Mouse (Mus musculus) C2C12 (cell line): ENCODE results near the gene Ldlr. TPM values are rescaled to one million over a fixed set of nuclear protein-coding genes. Genes with fewer than 3 reads are reported as not detected.

Experiments used
- H3K27me3 ChIP-seq: one replicate; pipeline ENCODE4 v1.6.1; 2011; ENCODE audit not compliant: control insufficient read depth, insufficient read depth, insufficient read length
- H3K36me3 ChIP-seq: one replicate; pipeline ENCODE4 v1.6.1; 2011; ENCODE audit not compliant: control insufficient read depth, insufficient read depth
- H3K4me3 ChIP-seq: one replicate; pipeline ENCODE4 v1.5.1; 2011; ENCODE audit warnings: mild to moderate bottlenecking, control low read depth; ENCODE audit not compliant: poor library complexity, insufficient read depth, severe bottlenecking
- H3K79me2 ChIP-seq: one replicate; pipeline ENCODE4 v1.6.1; 2011; ENCODE audit not compliant: control insufficient read depth, insufficient read depth
- H3K79me3 ChIP-seq: one replicate; pipeline ENCODE4 v1.6.1; 2011; ENCODE audit warnings: low read depth, control low read depth
- H3ac ChIP-seq: one replicate; pipeline ENCODE3; 2011; ENCODE audit warnings: low read depth; ENCODE audit not compliant: control insufficient read depth, insufficient read length
- CEBPB ChIP-seq: IDR thresholded peaks from one replicate; pipeline ENCODE4 v1.6.1; 2011; ENCODE audit warnings: low read depth, mild to moderate bottlenecking, control low read depth, moderate library complexity
- CTCF ChIP-seq: IDR thresholded peaks from one replicate; pipeline ENCODE4 v1.5.1; 2011; ENCODE audit not compliant: control insufficient read depth, insufficient read depth, insufficient read length
- FOSL1 ChIP-seq: IDR thresholded peaks from one replicate; pipeline ENCODE4 v1.8.0; 2011; ENCODE audit warnings: mild to moderate bottlenecking, low read length; ENCODE audit not compliant: poor library complexity, insufficient read depth, severe bottlenecking
- MAX ChIP-seq: IDR thresholded peaks from one replicate; pipeline ENCODE4 v1.6.1; 2011; ENCODE audit warnings: mild to moderate bottlenecking, control low read depth
- MYOD1 ChIP-seq: IDR thresholded peaks from one replicate; pipeline ENCODE4 v1.6.1; 2011; ENCODE audit warnings: low read depth; ENCODE audit not compliant: control insufficient read depth, insufficient read length
- MYOG ChIP-seq: IDR thresholded peaks from one replicate; pipeline ENCODE4 v1.6.1; 2011; ENCODE audit not compliant: control insufficient read depth, insufficient read length; ENCODE audit errors: extremely low read depth
- USF1 ChIP-seq: IDR thresholded peaks from one replicate; pipeline ENCODE4 v1.6.1; 2011; ENCODE audit warnings: low read depth, mild to moderate bottlenecking, control low read depth, moderate library complexity
- polyA plus RNA-seq: library from polyadenylated mRNA; unstranded; fragments of >200 nt; fragmentation: generic; extraction: Trizol; gene quantifications from one replicate; pipeline ENCODE4 v1.2.1, GENCODE M21; 2012; ENCODE audit warnings: missing spikeins

Ldlr gene
- polyA plus RNA-seq, 1 experiment: 58.3 TPM

- TF ChIP-seq CEBPB (no peak), FOSL1 (no peak), CTCF (no peak), MAX (no peak), USF1 (no peak), MYOD1 (no peak), MYOG (no peak)
- Histone ChIP-seq H3K4me3 (no peak overlapping the region), H3K79me3 (no peaks in the 10 kb centered on the region), H3K27me3 (no peaks in the 10 kb centered on the region), H3K36me3 (peaks cover 59% of the 10 kb centered on the region), H3K79me2 (peaks cover 8% of the 10 kb centered on the region), H3ac (no peak overlapping the region)
These were observed 24.8 kb downstream of the Ldlr start for GRCm38 (mm10) chr9:21748033-21748432.

GRCm38 (mm10) chr9:21748491-21748890, 25.2 kb downstream of the Ldlr start:
- peaks cover 8% of the 10 kb centered on the region for H3K79me2 ChIP-seq
- no peak overlapping the region for H3ac ChIP-seq
- peaks cover 58% of the 10 kb centered on the region for H3K36me3 ChIP-seq
- no peaks in the 10 kb centered on the region for H3K79me3 ChIP-seq
- no peaks in the 10 kb centered on the region for H3K27me3 ChIP-seq
- no peak for TF ChIP-seq MYOG
- TF ChIP-seq MAX: no peak
- no peak for TF ChIP-seq FOSL1
- TF ChIP-seq USF1: no peak
- no peak for TF ChIP-seq CEBPB
- no peak overlapping the region for H3K4me3 ChIP-seq

- no peak for TF ChIP-seq USF1
- TF ChIP-seq MYOD1: no peak
- no peak for TF ChIP-seq CEBPB
- TF ChIP-seq MAX: no peak
- TF ChIP-seq FOSL1: no peak
- no peak for TF ChIP-seq MYOG
- no peak for TF ChIP-seq CTCF
- Histone ChIP-seq H3K36me3 (peaks cover 47% of the 10 kb centered on the region), H3K27me3 (no peaks in the 10 kb centered on the region)
These were observed 26.3 kb downstream of the Ldlr start for GRCm38 (mm10) chr9:21749382-21750118.

GRCm38 (mm10) chr9:21750370-21750769, 27.1 kb downstream of the Ldlr start:
- Histone ChIP-seq H3ac (no peak overlapping the region), H3K79me3 (peaks cover 5% of the 10 kb centered on the region), H3K79me2 (peaks cover 8% of the 10 kb centered on the region), H3K4me3 (no peak overlapping the region), H3K36me3 (peaks cover 42% of the 10 kb centered on the region), H3K27me3 (no peaks in the 10 kb centered on the region)
- TF ChIP-seq CEBPB: no peak
- TF ChIP-seq FOSL1: no peak
- TF ChIP-seq MYOG: no peak
- TF ChIP-seq MAX: no peak
- no peak for TF ChIP-seq CTCF
- TF ChIP-seq USF1: no peak
- no peak for TF ChIP-seq MYOD1

More at GRCm38 (mm10) chr9:21749382-21750118, 26.3 kb downstream of the Ldlr start:
- no peak overlapping the region for H3ac ChIP-seq
- peaks cover 8% of the 10 kb centered on the region for H3K79me2 ChIP-seq
- H3K4me3 ChIP-seq: no peak overlapping the region
- H3K79me3 ChIP-seq: no peaks in the 10 kb centered on the region

- peak; percentile 87 for TF ChIP-seq MAX
- peak; percentile 66 for TF ChIP-seq FOSL1
- no peak for TF ChIP-seq USF1
- TF ChIP-seq CTCF: peak; percentile 77
- TF ChIP-seq MYOD1: peak; percentile 94
- no peak for TF ChIP-seq CEBPB
- TF ChIP-seq MYOG: no peak
- Histone ChIP-seq H3K4me3 (no peak overlapping the region), H3K27me3 (no peaks in the 10 kb centered on the region), H3K79me3 (peaks cover 6% of the 10 kb centered on the region), H3ac (no peak overlapping the region), H3K79me2 (peaks cover 16% of the 10 kb centered on the region), H3K36me3 (peaks cover 39% of the 10 kb centered on the region)
These were observed 28.1 kb downstream of the Ldlr start for GRCm38 (mm10) chr9:21751347-21751746.
